Mouse (Mus musculus): ENCODE measurements at regions not wholly inside any gene's neighbourhood (a gene's known extent, or its start where the extent isn't known, plus 50 kb on each side); places are given as distances from the start of the nearest gene placed in this dataset.
A peak's percentile ranks its signal among the peaks of the same experiment; 100 is the strongest.

DNA sequence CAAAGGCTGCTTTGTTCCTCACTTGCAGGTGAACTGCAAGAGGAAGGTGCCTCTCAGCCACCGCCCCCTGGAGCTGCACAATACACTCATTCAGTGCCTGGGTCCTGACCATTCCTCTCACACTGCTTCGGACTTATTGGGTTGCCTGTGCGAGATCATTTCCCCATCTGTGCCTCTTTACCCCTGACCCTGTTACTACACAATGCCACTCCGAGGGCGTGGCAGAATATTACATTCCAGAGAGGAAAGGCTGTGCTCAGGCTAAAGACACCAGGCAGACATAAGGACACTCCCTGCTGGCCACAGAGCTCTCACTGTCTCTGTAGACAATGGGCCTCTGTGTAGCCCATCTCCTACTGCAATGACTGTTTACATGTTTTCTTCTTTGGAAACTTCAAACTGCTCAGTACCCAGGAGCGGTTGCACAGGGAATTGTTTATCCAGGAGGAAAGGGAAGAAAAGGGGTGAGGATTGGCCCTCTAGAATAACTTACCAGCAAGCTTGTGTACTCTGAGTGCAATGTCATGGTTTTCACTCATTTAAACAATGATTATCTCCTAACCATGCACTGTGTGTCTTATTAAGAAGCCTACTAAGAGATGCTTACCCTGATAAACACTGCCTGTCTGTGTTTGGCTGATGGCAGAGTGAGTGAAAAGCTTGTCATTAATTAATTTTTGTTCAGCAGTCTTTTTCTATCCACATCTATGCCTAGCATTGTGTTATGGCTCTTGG lies 283.1 kb upstream of the Gm10192 start:
- ATAC-seq (ENCODE audit: low FRiP score) (peak; percentile 76; the same call in 1 of the 2 replicates), DNase-seq (ENCODE audit: low spot score) (no peak)
- H3K9ac ChIP-seq = no peak overlapping the region
- no peaks in the 10 kb centered on the region for H3K27me3 ChIP-seq (ENCODE audit: control insufficient read depth, insufficient read depth, low read length)
- no peaks in the 10 kb centered on the region for H3K9me3 ChIP-seq (ENCODE audit: control insufficient read depth, low read length)
- H3K36me3 ChIP-seq (replicated peaks; ENCODE audit: control insufficient read depth, insufficient read depth) = no peaks in the 10 kb centered on the region
- H3K4me1 ChIP-seq (replicated peaks; ENCODE audit: control insufficient read depth, insufficient read depth, low read length) = no peaks in the 10 kb centered on the region
- WGBS = 29% methylated on average over 6 of the region's 6 CpGs
- no peak overlapping the region for H3K4me2 ChIP-seq (replicated peaks)
- H3K4me3 ChIP-seq (replicated peaks; ENCODE audit: low read length) = no peak overlapping the region
- H3K27ac ChIP-seq = peak overlapping the region; percentile 56; the same call in 1 of the 2 replicates

GRCm38 (mm10) chr4:97465517-97465916 lies 282.6 kb upstream of the Gm10192 start:
- Histone ChIP-seq H3K36me3 (replicated peaks; ENCODE audit: control insufficient read depth, insufficient read depth) (no peaks in the 10 kb centered on the region), H3K4me2 (replicated peaks) (no peak overlapping the region), H3K9me3 (ENCODE audit: control insufficient read depth, low read length) (no peaks in the 10 kb centered on the region), H3K4me1 (replicated peaks; ENCODE audit: control insufficient read depth, insufficient read depth, low read length) (no peaks in the 10 kb centered on the region), H3K27me3 (ENCODE audit: control insufficient read depth, insufficient read depth, low read length) (no peaks in the 10 kb centered on the region), H3K9ac (no peak overlapping the region), H3K4me3 (replicated peaks; ENCODE audit: low read length) (no peak overlapping the region), H3K27ac (no peak overlapping the region)
- no peak for ATAC-seq (ENCODE audit: low FRiP score)
- no peak for DNase-seq (ENCODE audit: low spot score)

GRCm38 (mm10) chr4:97461177-97461576 lies 278.2 kb upstream of the Gm10192 start:
- ATAC-seq (ENCODE audit: low FRiP score) (no peak), DNase-seq (ENCODE audit: low spot score) (no peak)
- no peak overlapping the region for H3K9ac ChIP-seq
- H3K36me3 ChIP-seq (replicated peaks; ENCODE audit: control insufficient read depth, insufficient read depth) = no peaks in the 10 kb centered on the region
- H3K4me2 ChIP-seq (replicated peaks) = no peak overlapping the region
- H3K4me1 ChIP-seq (replicated peaks; ENCODE audit: control insufficient read depth, insufficient read depth, low read length) = no peaks in the 10 kb centered on the region
- WGBS = 87% methylated on average over 1 of the region's 1 CpGs
- no peaks in the 10 kb centered on the region for H3K27me3 ChIP-seq (ENCODE audit: control insufficient read depth, insufficient read depth, low read length)
- no peak overlapping the region for H3K27ac ChIP-seq
- H3K4me3 ChIP-seq (replicated peaks; ENCODE audit: low read length) = no peak overlapping the region
- H3K9me3 ChIP-seq (ENCODE audit: control insufficient read depth, low read length) = no peaks in the 10 kb centered on the region

- H3K4me3 ChIP-seq (replicated peaks; ENCODE audit: low read length) = no peak overlapping the region
- no peak overlapping the region for H3K4me2 ChIP-seq (replicated peaks)
- ATAC-seq (ENCODE audit: low FRiP score) = peak; percentile 87
- H3K36me3 ChIP-seq (replicated peaks; ENCODE audit: control insufficient read depth, insufficient read depth) = no peaks in the 10 kb centered on the region
- DNase-seq (ENCODE audit: low spot score) = peak; percentile 61
- no peaks in the 10 kb centered on the region for H3K4me1 ChIP-seq (replicated peaks; ENCODE audit: control insufficient read depth, insufficient read depth, low read length)
- no peak overlapping the region for H3K27ac ChIP-seq
- no peaks in the 10 kb centered on the region for H3K27me3 ChIP-seq (ENCODE audit: control insufficient read depth, insufficient read depth, low read length)
- no peak overlapping the region for H3K9ac ChIP-seq
- H3K9me3 ChIP-seq (ENCODE audit: control insufficient read depth, low read length) = no peaks in the 10 kb centered on the region
- WGBS = 53% methylated on average over 5 of the region's 5 CpGs
Observed at GRCm38 (mm10) chr4:97439288-97440029, 256.5 kb upstream of the Gm10192 start.

GRCm38 (mm10) chr4:97432681-97433080 lies 249.7 kb upstream of the Gm10192 start:
- Histone ChIP-seq H3K27ac (no peak overlapping the region), H3K27me3 (ENCODE audit: control insufficient read depth, insufficient read depth, low read length) (no peaks in the 10 kb centered on the region), H3K4me3 (replicated peaks; ENCODE audit: low read length) (no peak overlapping the region), H3K4me1 (replicated peaks; ENCODE audit: control insufficient read depth, insufficient read depth, low read length) (no peaks in the 10 kb centered on the region), H3K9me3 (ENCODE audit: control insufficient read depth, low read length) (no peaks in the 10 kb centered on the region), H3K4me2 (replicated peaks) (no peak overlapping the region), H3K9ac (no peak overlapping the region), H3K36me3 (replicated peaks; ENCODE audit: control insufficient read depth, insufficient read depth) (no peaks in the 10 kb centered on the region)
- ATAC-seq (ENCODE audit: low FRiP score) (no peak), DNase-seq (ENCODE audit: low spot score) (no peak)
- 72% methylated on average over 1 of the region's 1 CpGs for WGBS

GRCm38 (mm10) chr4:97432094-97432493 lies 249.1 kb upstream of the Gm10192 start:
- Histone ChIP-seq H3K4me1 (replicated peaks; ENCODE audit: control insufficient read depth, insufficient read depth, low read length) (no peaks in the 10 kb centered on the region), H3K36me3 (replicated peaks; ENCODE audit: control insufficient read depth, insufficient read depth) (no peaks in the 10 kb centered on the region)
- DNase-seq (ENCODE audit: low spot score) = no peak

DNA sequence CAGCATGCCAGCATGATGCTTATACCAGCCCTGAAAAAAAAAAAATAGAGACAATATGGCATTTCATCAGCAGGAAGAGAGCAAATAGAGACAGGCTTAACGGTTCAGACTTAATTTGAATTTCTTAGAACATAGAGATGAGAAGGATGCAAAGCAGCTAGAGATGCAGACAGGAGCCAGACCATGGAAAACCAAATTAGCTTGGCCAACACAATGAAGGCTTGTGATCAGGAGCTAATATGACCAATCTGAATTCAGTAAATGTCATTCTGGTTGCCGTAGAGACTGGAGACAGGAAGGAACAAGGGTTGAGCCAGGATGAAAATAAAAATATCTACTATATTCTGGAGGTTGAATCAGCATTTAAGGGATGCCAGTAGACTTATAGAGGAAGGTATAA lies 248.3 kb upstream of the Gm10192 start:
- no peaks in the 10 kb centered on the region for H3K27me3 ChIP-seq (ENCODE audit: control insufficient read depth, insufficient read depth, low read length)
- H3K27ac ChIP-seq = no peak overlapping the region
- H3K9ac ChIP-seq = no peak overlapping the region
- DNase-seq (ENCODE audit: low spot score) = no peak
- no peak overlapping the region for H3K4me2 ChIP-seq (replicated peaks)
- no peaks in the 10 kb centered on the region for H3K4me1 ChIP-seq (replicated peaks; ENCODE audit: control insufficient read depth, insufficient read depth, low read length)
- no peak for ATAC-seq (ENCODE audit: low FRiP score)
- no peaks in the 10 kb centered on the region for H3K9me3 ChIP-seq (ENCODE audit: control insufficient read depth, low read length)
- H3K4me3 ChIP-seq (replicated peaks; ENCODE audit: low read length) = no peak overlapping the region
- H3K36me3 ChIP-seq (replicated peaks; ENCODE audit: control insufficient read depth, insufficient read depth) = no peaks in the 10 kb centered on the region
- 31% methylated on average over 2 of the region's 2 CpGs for WGBS

More at GRCm38 (mm10) chr4:97432094-97432493, 249.1 kb upstream of the Gm10192 start:
- H3K4me3 ChIP-seq (replicated peaks; ENCODE audit: low read length) = no peak overlapping the region
- no peak overlapping the region for H3K27ac ChIP-seq
- ATAC-seq (ENCODE audit: low FRiP score) = no peak
- 79% methylated on average over 1 of the region's 1 CpGs for WGBS
- H3K9ac ChIP-seq = no peak overlapping the region
- H3K4me2 ChIP-seq (replicated peaks) = no peak overlapping the region
- no peaks in the 10 kb centered on the region for H3K27me3 ChIP-seq (ENCODE audit: control insufficient read depth, insufficient read depth, low read length)
- H3K9me3 ChIP-seq (ENCODE audit: control insufficient read depth, low read length) = no peaks in the 10 kb centered on the region

DNA sequence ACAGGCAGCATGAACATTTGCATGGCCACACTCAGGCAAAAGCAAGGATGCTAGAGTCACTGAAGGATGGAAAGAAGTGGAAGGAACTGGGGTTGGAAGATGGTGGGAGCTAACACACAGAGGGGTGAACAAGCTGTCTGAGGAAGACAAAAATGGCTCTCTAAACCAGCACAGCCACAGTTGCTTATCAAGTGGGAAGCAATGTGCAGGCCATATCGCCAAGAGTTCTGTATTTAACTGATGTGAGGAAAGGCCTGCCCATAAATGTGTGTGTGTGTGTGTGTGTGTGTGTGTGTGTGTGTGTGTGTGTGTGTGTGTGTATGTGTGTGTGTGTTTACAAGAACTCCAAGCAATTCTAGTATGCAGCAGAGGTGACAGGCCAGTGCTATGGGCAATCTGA lies 236.9 kb upstream of the Gm10192 start:
- H3K9ac ChIP-seq = no peak overlapping the region
- H3K4me3 ChIP-seq (replicated peaks; ENCODE audit: low read length) = no peak overlapping the region
- H3K9me3 ChIP-seq (ENCODE audit: control insufficient read depth, low read length) = no peaks in the 10 kb centered on the region
- H3K4me2 ChIP-seq (replicated peaks) = no peak overlapping the region
- 100% methylated on average over 1 of the region's 1 CpGs for WGBS
- H3K4me1 ChIP-seq (replicated peaks; ENCODE audit: control insufficient read depth, insufficient read depth, low read length) = peaks cover 7% of the 10 kb centered on the region; the same call in 1 of the 2 replicates
- no peak for DNase-seq (ENCODE audit: low spot score)
- H3K27ac ChIP-seq = no peak overlapping the region
- no peaks in the 10 kb centered on the region for H3K27me3 ChIP-seq (ENCODE audit: control insufficient read depth, insufficient read depth, low read length)
- ATAC-seq (ENCODE audit: low FRiP score) = no peak
- no peaks in the 10 kb centered on the region for H3K36me3 ChIP-seq (replicated peaks; ENCODE audit: control insufficient read depth, insufficient read depth)

GRCm38 (mm10) chr4:97418616-97419015 lies 235.7 kb upstream of the Gm10192 start:
- 8% methylated on average over 5 of the region's 5 CpGs for WGBS
- Histone ChIP-seq H3K27ac (peak overlapping the region; percentile 24; the same call in 1 of the 2 replicates), H3K4me1 (replicated peaks; ENCODE audit: control insufficient read depth, insufficient read depth, low read length) (peaks cover 7% of the 10 kb centered on the region; the same call in 1 of the 2 replicates)

More at GRCm38 (mm10) chr4:97418616-97419015, 235.7 kb upstream of the Gm10192 start:
- Histone ChIP-seq H3K9me3 (ENCODE audit: control insufficient read depth, low read length) (no peaks in the 10 kb centered on the region), H3K4me2 (replicated peaks) (no peak overlapping the region), H3K9ac (no peak overlapping the region), H3K27me3 (ENCODE audit: control insufficient read depth, insufficient read depth, low read length) (no peaks in the 10 kb centered on the region), H3K36me3 (replicated peaks; ENCODE audit: control insufficient read depth, insufficient read depth) (no peaks in the 10 kb centered on the region), H3K4me3 (replicated peaks; ENCODE audit: low read length) (no peak overlapping the region)
- peak; percentile 84 for ATAC-seq (ENCODE audit: low FRiP score)
- DNase-seq (ENCODE audit: low spot score) = peak; percentile 66
